Mouse (Mus musculus) G1E (cell line): Measurements from ENCODE around the gene Rara.

Source experiments
- CTCF ChIP-seq: IDR thresholded peaks from 2 replicates; pipeline ENCODE4 v1.5.1; 2012; ENCODE audit warnings: low read depth, low read length, inconsistent platforms, mixed read lengths
- GATA2 ChIP-seq: IDR thresholded peaks from 2 replicates; pipeline ENCODE4 v1.6.1; 2012; ENCODE audit warnings: low read depth, low read length, inconsistent platforms, borderline replicate concordance
- POLR2AphosphoS5 ChIP-seq: IDR thresholded peaks from 2 replicates; pipeline ENCODE4 v1.6.1; 2012; ENCODE audit warnings: low read depth, low read length, inconsistent platforms; ENCODE audit not compliant: insufficient replicate concordance

GRCm38 (mm10) chr11:99006788-99007187 lies 79.2 kb downstream of the Rara start:
- TF ChIP-seq CTCF (no peak), POLR2AphosphoS5 (no peak), GATA2 (no peak)
